Mouse (Mus musculus): ENCODE measurements around the gene Pias1.

DNA sequence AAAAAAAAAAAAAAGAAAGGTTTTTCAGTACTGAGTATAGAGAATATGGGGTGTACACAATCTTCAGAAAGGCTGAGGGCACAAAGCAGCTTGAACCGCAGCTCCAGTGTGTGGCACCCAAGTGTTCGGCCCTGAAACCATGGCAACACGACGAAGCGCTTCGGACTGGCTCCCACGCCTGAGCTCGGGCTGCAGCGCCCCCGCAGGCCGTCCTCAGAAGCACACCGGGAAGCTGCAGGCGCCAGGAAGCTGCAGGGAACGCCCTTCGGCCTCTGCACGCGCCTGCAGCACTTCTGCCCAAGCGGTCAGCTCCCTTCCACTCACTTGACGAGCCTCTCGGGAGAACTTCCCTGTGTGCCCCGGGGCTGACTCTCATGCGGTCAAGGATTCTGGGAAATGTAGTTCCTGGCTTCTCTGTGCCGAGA is 159.1 kb downstream of the Pias1 start:
- TF ChIP-seq POLR2A (IDR thresholded peaks at IDR 0.05; ENCODE audit: extremely low read depth, insufficient read depth, low read length) = peak; percentile 57; the same call in 1 of the 2 replicates
- peak; percentile 63 for TF ChIP-seq CTCF (IDR thresholded peaks at IDR 0.05; ENCODE audit: extremely low read depth, insufficient read depth, low read length)
